Mouse (Mus musculus) cerebellum, adult 2 months (tissue): Measurements from ENCODE around the gene Cdc42bpb.

Experiments used
- CTCF ChIP-seq: fragments of 200-500 bp; IDR thresholded peaks from 2 replicates; pipeline ENCODE4 v1.5.1; 2011; ENCODE audit warnings: low read depth, mild to moderate bottlenecking, control low read depth, low read length, moderate library complexity, borderline replicate concordance; ENCODE audit not compliant: insufficient read depth
- POLR2A ChIP-seq: fragments of 200-500 bp; IDR thresholded peaks from 2 replicates; pipeline ENCODE4 v1.6.1; 2011; ENCODE audit warnings: low read length, control low read depth, borderline replicate concordance; ENCODE audit not compliant: insufficient read depth

DNA sequence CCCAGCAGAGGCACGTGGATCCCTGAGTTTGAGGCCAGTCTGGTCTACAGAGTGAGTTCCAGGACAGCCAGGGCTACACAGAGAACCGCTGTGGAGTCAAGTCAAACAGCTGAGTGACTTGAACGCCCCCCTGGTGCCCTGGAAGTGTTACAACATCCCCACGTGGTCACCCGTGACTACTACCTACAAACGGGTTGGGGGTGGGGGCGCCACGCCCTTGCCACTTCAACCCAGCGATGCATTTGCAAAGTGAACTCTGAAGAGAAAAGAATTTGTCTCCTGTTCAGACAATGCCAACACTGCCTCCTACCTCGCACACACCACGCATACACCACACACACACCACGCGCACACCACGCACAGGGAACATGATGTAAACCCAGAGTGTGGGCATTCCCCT is 67.6 kb downstream of the Cdc42bpb start:
- TF ChIP-seq CTCF: no peak
- TF ChIP-seq POLR2A: no peak
